Mouse (Mus musculus) megakaryocyte, embryonic 14.5 days (primary cell): ENCODE measurements around the gene Pdcd4. TPM values are rescaled to one million over a fixed set of nuclear protein-coding genes. Genes with fewer than 3 reads are reported as not detected.

ENCODE experiments used
- H3K27me3 ChIP-seq: replicated peaks from 2 replicates; pipeline ENCODE3; 2012; ENCODE audit warnings: inconsistent platforms
- H3K36me3 ChIP-seq: replicated peaks from 2 replicates; pipeline ENCODE3; 2012; ENCODE audit warnings: low read length, inconsistent platforms, mixed read lengths
- H3K4me1 ChIP-seq: 2 replicates; pipeline ENCODE4 v1.6.1; 2012; ENCODE audit warnings: inconsistent platforms
- H3K4me3 ChIP-seq: replicated peaks from 2 replicates; pipeline ENCODE3; 2012; ENCODE audit warnings: moderate library complexity, mild to moderate bottlenecking, inconsistent platforms
- H3K9me3 ChIP-seq: 2 replicates; pipeline ENCODE4 v1.6.1; 2012; ENCODE audit warnings: inconsistent platforms
- FLI1 ChIP-seq: IDR thresholded peaks from 2 replicates; pipeline ENCODE4 v1.6.1; 2012; ENCODE audit warnings: low read length, inconsistent platforms, mixed read lengths
- GATA1 ChIP-seq: IDR thresholded peaks from 3 replicates; pipeline ENCODE4 v1.6.1; 2012; ENCODE audit warnings: mixed read lengths, low read length, inconsistent platforms, borderline replicate concordance
- polyA plus RNA-seq: library from polyadenylated mRNA; stranded (reverse); fragments of >175 nt; gene quantifications from 2 replicates; pipeline ENCODE4 v1.2.3, GENCODE M21; 2012; ENCODE audit warnings: low replicate concordance; ENCODE audit not compliant: insufficient read depth

Pdcd4 gene
- polyA plus RNA-seq, 1 experiment = 25.4 TPM

- no peaks in the 10 kb centered on the region for H3K9me3 ChIP-seq
- no peaks in the 10 kb centered on the region for H3K36me3 ChIP-seq
- H3K27me3 ChIP-seq = no peaks in the 10 kb centered on the region
- TF ChIP-seq GATA1 (no peak), FLI1 (no peak)
- H3K4me3 ChIP-seq = no peak overlapping the region
- peaks cover 27% of the 10 kb centered on the region for H3K4me1 ChIP-seq
Observed at GRCm38 (mm10) chr19:53870568-53870967, 21.5 kb upstream of the Pdcd4 start.

GRCm38 (mm10) chr19:53871502-53871901, 20.5 kb upstream of the Pdcd4 start:
- H3K27me3 ChIP-seq = no peaks in the 10 kb centered on the region
- H3K9me3 ChIP-seq = no peaks in the 10 kb centered on the region
- peaks cover 22% of the 10 kb centered on the region for H3K4me1 ChIP-seq
- TF ChIP-seq FLI1 (no peak), GATA1 (no peak)
- H3K36me3 ChIP-seq = no peaks in the 10 kb centered on the region
- H3K4me3 ChIP-seq = no peak overlapping the region

- TF ChIP-seq GATA1 (no peak), FLI1 (no peak)
- Histone ChIP-seq H3K9me3 (no peaks in the 10 kb centered on the region), H3K36me3 (no peaks in the 10 kb centered on the region), H3K4me3 (no peak overlapping the region), H3K27me3 (no peaks in the 10 kb centered on the region), H3K4me1 (peaks cover 22% of the 10 kb centered on the region)
Observed at GRCm38 (mm10) chr19:53872994-53873713, 18.9 kb upstream of the Pdcd4 start.

GRCm38 (mm10) chr19:53875246-53875645, 16.8 kb upstream of the Pdcd4 start:
- H3K27me3 ChIP-seq = no peaks in the 10 kb centered on the region
- TF ChIP-seq FLI1 (no peak), GATA1 (no peak)
- H3K9me3 ChIP-seq = peaks cover 3% of the 10 kb centered on the region
- H3K4me3 ChIP-seq = no peak overlapping the region
- H3K36me3 ChIP-seq = no peaks in the 10 kb centered on the region
- H3K4me1 ChIP-seq = peaks cover 8% of the 10 kb centered on the region

GRCm38 (mm10) chr19:53877779-53878178, 14.3 kb upstream of the Pdcd4 start:
- no peak for TF ChIP-seq FLI1
- no peak for TF ChIP-seq GATA1
- no peak overlapping the region for H3K4me3 ChIP-seq
- no peaks in the 10 kb centered on the region for H3K36me3 ChIP-seq
- H3K27me3 ChIP-seq = no peaks in the 10 kb centered on the region
- H3K9me3 ChIP-seq = peaks cover 10% of the 10 kb centered on the region
- H3K4me1 ChIP-seq = peaks cover 6% of the 10 kb centered on the region

- H3K4me3 ChIP-seq = no peak overlapping the region
- no peaks in the 10 kb centered on the region for H3K27me3 ChIP-seq
- no peak for TF ChIP-seq GATA1
- TF ChIP-seq FLI1 = no peak
Observed at GRCm38 (mm10) chr19:53880460-53880859, 11.6 kb upstream of the Pdcd4 start.

GRCm38 (mm10) chr19:53881786-53882185, 10.2 kb upstream of the Pdcd4 start:
- peaks cover 10% of the 10 kb centered on the region for H3K9me3 ChIP-seq
- no peaks in the 10 kb centered on the region for H3K27me3 ChIP-seq
- TF ChIP-seq FLI1 (no peak), GATA1 (no peak)
- no peaks in the 10 kb centered on the region for H3K36me3 ChIP-seq
- peaks cover 10% of the 10 kb centered on the region for H3K4me1 ChIP-seq
- H3K4me3 ChIP-seq = no peak overlapping the region

More at GRCm38 (mm10) chr19:53880460-53880859, 11.6 kb upstream of the Pdcd4 start:
- Histone ChIP-seq H3K9me3 (peaks cover 10% of the 10 kb centered on the region), H3K36me3 (no peaks in the 10 kb centered on the region), H3K4me1 (peaks cover 6% of the 10 kb centered on the region)

GRCm38 (mm10) chr19:53885450-53885849, 6.6 kb upstream of the Pdcd4 start:
- no peaks in the 10 kb centered on the region for H3K36me3 ChIP-seq
- TF ChIP-seq GATA1 (no peak), FLI1 (no peak)
- no peak overlapping the region for H3K4me3 ChIP-seq
- peaks cover 5% of the 10 kb centered on the region for H3K9me3 ChIP-seq
- no peaks in the 10 kb centered on the region for H3K27me3 ChIP-seq
- peaks cover 46% of the 10 kb centered on the region for H3K4me1 ChIP-seq

- Histone ChIP-seq H3K27me3 (no peaks in the 10 kb centered on the region), H3K4me3 (no peak overlapping the region), H3K4me1 (peaks cover 57% of the 10 kb centered on the region), H3K9me3 (no peaks in the 10 kb centered on the region), H3K36me3 (no peaks in the 10 kb centered on the region)
- no peak for TF ChIP-seq GATA1
- no peak for TF ChIP-seq FLI1
Observed at GRCm38 (mm10) chr19:53886576-53887370, 5.3 kb upstream of the Pdcd4 start.

- H3K4me1 ChIP-seq = peaks cover 63% of the 10 kb centered on the region
- no peaks in the 10 kb centered on the region for H3K36me3 ChIP-seq
Observed at GRCm38 (mm10) chr19:53887822-53888221, 4.2 kb upstream of the Pdcd4 start.

More at GRCm38 (mm10) chr19:53887822-53888221, 4.2 kb upstream of the Pdcd4 start:
- TF ChIP-seq FLI1 (no peak), GATA1 (no peak)
- Histone ChIP-seq H3K27me3 (no peaks in the 10 kb centered on the region), H3K4me3 (no peak overlapping the region), H3K9me3 (no peaks in the 10 kb centered on the region)
